10 mouse cellular contexts compared by ENCODE assay signal in the genomic region with DNA sequence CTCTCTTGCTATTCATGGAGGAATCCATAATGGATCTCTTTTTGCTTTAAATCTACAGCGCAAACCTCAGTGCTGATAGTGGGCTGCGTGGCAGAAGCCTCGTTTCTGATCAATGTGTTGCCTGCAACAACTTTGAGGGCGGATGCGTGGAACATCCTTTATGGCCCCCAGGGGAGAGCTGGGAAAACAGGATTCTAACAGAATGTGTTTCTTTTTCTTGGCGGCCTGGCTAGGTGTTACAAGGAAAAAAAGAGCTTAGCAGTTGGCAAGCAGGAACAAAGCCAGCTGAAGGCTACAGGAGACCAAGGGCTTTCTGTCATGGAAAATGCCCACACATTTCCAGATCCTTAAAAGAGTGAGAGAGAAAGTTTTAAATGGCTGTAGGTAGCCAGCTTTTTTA. TPM values are rescaled to one million over a fixed set of nuclear protein-coding genes. Genes with fewer than 3 reads are reported as not detected.
A peak's percentile ranks its signal among the peaks of the same experiment; 100 is the strongest.
DNase-seq lines count a peak whose midpoint lies in the region; ATAC-seq and TF ChIP-seq lines count a peak whose summit lies in the region.
"Had no signal": no experiment of that assay in that cellular context is flagged by ENCODE, and none has a peak within 500 bp of the region (broad histone marks: within the 10 kb centered on the region; RNA-seq: fewer than 3 reads in every experiment).

No protein-coding gene starts in this region.

- H3K4me3 ChIP-seq in embryonic facial prominence, embryonic 14.5 days (ENCODE audit: low read depth, low read length), result no peak overlapping the region
- no peak overlapping the region for H3K4me3 ChIP-seq in embryonic facial prominence, embryonic 10.5 days
- H3K4me3 ChIP-seq in bone marrow, adult 2 months (replicated peaks; ENCODE audit: control insufficient read depth, low read depth, low read length), result no peak overlapping the region
- no peak overlapping the region for H3K4me3 ChIP-seq in limb, embryonic 14.5 days (replicated peaks; ENCODE audit: low read length)
- H3K4me3 ChIP-seq: kidney, embryonic 15.5 days; stomach, embryonic 15.5 days had no signal

- H3K9ac ChIP-seq in embryonic facial prominence, embryonic 14.5 days (ENCODE audit: low read depth, low read length), result no peak overlapping the region
- H3K9ac ChIP-seq in limb, embryonic 14.5 days (ENCODE audit: low read depth, low read length, severe bottlenecking), result no peak overlapping the region
- H3K9ac ChIP-seq: kidney, embryonic 15.5 days; stomach, embryonic 15.5 days had no signal

- H3K36me3 ChIP-seq in embryonic facial prominence, embryonic 14.5 days (ENCODE audit: control insufficient read depth, insufficient read depth, low read length), result no peaks in the 10 kb centered on the region
- H3K36me3 ChIP-seq in embryonic facial prominence, embryonic 10.5 days (replicated peaks), result no peaks in the 10 kb centered on the region
- no peaks in the 10 kb centered on the region for H3K36me3 ChIP-seq in limb, embryonic 14.5 days (ENCODE audit: control insufficient read depth, insufficient read depth, low read length)
- H3K36me3 ChIP-seq: kidney, embryonic 15.5 days; stomach, embryonic 15.5 days had no signal

- H3K27me3 ChIP-seq in embryonic facial prominence, embryonic 14.5 days (replicated peaks; ENCODE audit: control insufficient read depth, insufficient read depth, low read length), result no peaks in the 10 kb centered on the region
- H3K27me3 ChIP-seq in embryonic facial prominence, embryonic 10.5 days (replicated peaks; ENCODE audit: low read depth, poor library complexity, severe bottlenecking), result no peaks in the 10 kb centered on the region
- no peaks in the 10 kb centered on the region for H3K27me3 ChIP-seq in limb, embryonic 14.5 days (ENCODE audit: control insufficient read depth, insufficient read depth, low read length)
- H3K27me3 ChIP-seq: kidney, embryonic 15.5 days; stomach, embryonic 15.5 days had no signal

- H3K27ac ChIP-seq in embryonic facial prominence, embryonic 14.5 days (replicated peaks; ENCODE audit: low read depth, low read length), result no peak overlapping the region
- no peak overlapping the region for H3K27ac ChIP-seq in embryonic facial prominence, embryonic 10.5 days (replicated peaks)
- H3K27ac ChIP-seq in bone marrow, adult 2 months (ENCODE audit: control insufficient read depth, insufficient read depth, low read depth, low read length, poor library complexity), result 0 out of 2 replicates have a peak overlapping the region, but pooled peaks have one; percentile 37
- H3K27ac ChIP-seq in limb, embryonic 14.5 days (replicated peaks; ENCODE audit: low read depth, low read length), result 0 out of 2 replicates have a peak overlapping the region, but pooled peaks have one; percentile 19
- H3K27ac ChIP-seq: kidney, embryonic 15.5 days; stomach, embryonic 15.5 days had no signal

- ATAC-seq in embryonic facial prominence, embryonic 14.5 days (ENCODE audit: low read depth), result no peak
- no peak for ATAC-seq in limb, embryonic 14.5 days (ENCODE audit: low FRiP score, low read depth)

- 61% methylated on average over 6 of the region's 6 CpGs for WGBS in embryonic facial prominence, embryonic 14.5 days
- 76% methylated on average over 6 of the region's 6 CpGs for WGBS in embryonic facial prominence, embryonic 10.5 days
- 90% methylated on average over 6 of the region's 6 CpGs for WGBS in bone marrow, adult 2 months
- 55% methylated on average over 6 of the region's 6 CpGs for WGBS in limb, embryonic 14.5 days

- no peak for TF ChIP-seq POLR2A in bone marrow, adult 2 months (IDR thresholded peaks at IDR 0.05; ENCODE audit: borderline replicate concordance, control insufficient read depth, low read depth, low read length)
- TF ChIP-seq POLR2A in limb, embryonic 14.5 days (IDR thresholded peaks at IDR 0.05; ENCODE audit: borderline replicate concordance, extremely low read depth, insufficient read depth, insufficient read length), result no peak

- H3K4me1 ChIP-seq in embryonic facial prominence, embryonic 14.5 days (ENCODE audit: control insufficient read depth, insufficient read depth, low read length), result no peaks in the 10 kb centered on the region
- H3K4me1 ChIP-seq in embryonic facial prominence, embryonic 10.5 days, result 0 out of 2 replicates have a peak, but pooled peaks cover 3% of the 10 kb centered on the region
- H3K4me1 ChIP-seq in bone marrow, adult 2 months (ENCODE audit: control insufficient read depth, insufficient read depth, low read length), result peaks cover 4% of the 10 kb centered on the region; the same call in 1 of the 2 replicates
- 0 out of 2 replicates have a peak, but pooled peaks cover 3% of the 10 kb centered on the region for H3K4me1 ChIP-seq in limb, embryonic 14.5 days (ENCODE audit: control insufficient read depth, insufficient read depth, low read length)

- H3K9me3 ChIP-seq in embryonic facial prominence, embryonic 14.5 days (ENCODE audit: control insufficient read depth, low read length), result no peaks in the 10 kb centered on the region
- H3K9me3 ChIP-seq in embryonic facial prominence, embryonic 10.5 days, result no peaks in the 10 kb centered on the region
- H3K9me3 ChIP-seq in limb, embryonic 14.5 days (ENCODE audit: control insufficient read depth, low read length), result no peaks in the 10 kb centered on the region
- H3K9me3 ChIP-seq: kidney, embryonic 15.5 days; stomach, embryonic 15.5 days had no signal

- DNase-seq in embryonic facial prominence, embryonic 14.5 days (ENCODE audit: low spot score), result peak; percentile 28
- DNase-seq in embryonic facial prominence, embryonic 10.5 days (ENCODE audit: low spot score), result no peak
- peak; percentile 13 to 28 for DNase-seq in frontal cortex, postnatal 25 days (ENCODE audit: low spot score in 2 of 2)
- DNase-seq in limb, embryonic 14.5 days (ENCODE audit: low spot score), result peak; percentile 26
- no peak for DNase-seq in lung, postnatal 10 days
- no peak for DNase-seq in adrenal gland, postnatal 14 days
- no peak for DNase-seq in lung, postnatal 4 days

- TF ChIP-seq CTCF in bone marrow, adult 2 months (IDR thresholded peaks at IDR 0.05; ENCODE audit: control insufficient read depth, insufficient read depth, low read length), result no peak

- no peak overlapping the region for H3K4me2 ChIP-seq in embryonic facial prominence, embryonic 14.5 days (ENCODE audit: low read depth, low read length)
- H3K4me2 ChIP-seq in limb, embryonic 14.5 days (replicated peaks; ENCODE audit: low read depth, low read length, severe bottlenecking), result no peak overlapping the region
- H3K4me2 ChIP-seq: kidney, embryonic 15.5 days; stomach, embryonic 15.5 days had no signal

RNA-seq across cellular contexts. Expression of a gene that starts 17.5 kb away (rescaled TPM):
- polyA plus RNA-seq in embryonic facial prominence, embryonic 14.5 days (2014; fragmentation: Nextera tagmentation; extraction: Ambion mirVana), result 0.67 and 1.0 TPM in 2 replicates
- not detected in 2 replicates for polyA plus RNA-seq in embryonic facial prominence, embryonic 10.5 days (2016; fragmentation: Nextera tagmentation; extraction: Ambion mirVana)
- polyA plus RNA-seq in bone marrow, adult 2 months (2011; ENCODE audit: insufficient read depth, insufficient read length, low replicate concordance, missing spikeins), result 79.1 and 132 TPM in 2 replicates
- 0.40 and 0.69 TPM in 2 replicates for polyA plus RNA-seq in limb, embryonic 14.5 days (2012; rRNA removed)
- 0.28 and 0.88 TPM in 2 replicates for polyA plus RNA-seq in limb, embryonic 14.5 days (2014; fragmentation: Nextera tagmentation; extraction: Ambion mirVana)
- 0.33 TPM in 1 of 2 replicates, not detected in the other for total RNA-seq in adrenal gland, postnatal 14 days (2021)

Comparison
In these comparisons a context has a peak if more than half of its experiments do, and no peak if none do; other contexts are left out.
1. DNase-seq: peak in embryonic facial prominence, embryonic 14.5 days (single experiment), frontal cortex, postnatal 25 days (2 of 2) and limb, embryonic 14.5 days (single experiment); none in embryonic facial prominence, embryonic 10.5 days (single experiment), lung, postnatal 10 days (single experiment), adrenal gland, postnatal 14 days (single experiment) and lung, postnatal 4 days (0 of 2).
2. H3K27ac ChIP-seq: peak in bone marrow, adult 2 months (single experiment) and limb, embryonic 14.5 days (single experiment); none in embryonic facial prominence, embryonic 14.5 days (single experiment) and embryonic facial prominence, embryonic 10.5 days (single experiment).
3. RNA of a gene that starts 17.5 kb away (polyA plus RNA-seq): 79.1 to 132 TPM in bone marrow, adult 2 months; 0.28 to 0.88 TPM in limb, embryonic 14.5 days, 0.67 to 1.0 TPM in embryonic facial prominence, embryonic 14.5 days and not detected in embryonic facial prominence, embryonic 10.5 days; every median in the first group is over 10 times any median in the second.